Mouse (Mus musculus) embryo, embryonic 11 days (tissue): ENCODE measurements around the gene Lmntd1.

Source experiments
- DNase-seq: peaks from one replicate; pipeline ENCODE4 v3.0.0-alpha.2; 2015

Lmntd1 gene

GRCm38 (mm10) chr6:145604648-145605047 is 9.5 kb downstream of the Lmntd1 start:
- no peak for DNase-seq

- no peak for DNase-seq
These were observed 10.0 kb downstream of the Lmntd1 start for GRCm38 (mm10) chr6:145604126-145604525.

GRCm38 (mm10) chr6:145598794-145599555 is 15.1 kb downstream of the Lmntd1 start:
- DNase-seq: no peak

GRCm38 (mm10) chr6:145595905-145596304 is 18.2 kb downstream of the Lmntd1 start:
- DNase-seq: no peak

GRCm38 (mm10) chr6:145593991-145594390 is 20.1 kb downstream of the Lmntd1 start:
- no peak for DNase-seq

GRCm38 (mm10) chr6:145592531-145592998 is 21.6 kb downstream of the Lmntd1 start:
- no peak for DNase-seq

- no peak for DNase-seq
These were observed 22.1 kb downstream of the Lmntd1 start for GRCm38 (mm10) chr6:145592036-145592435.

GRCm38 (mm10) chr6:145591578-145591977 is 22.5 kb downstream of the Lmntd1 start:
- DNase-seq: no peak

- no peak for DNase-seq
These were observed 23.4 kb downstream of the Lmntd1 start for GRCm38 (mm10) chr6:145590501-145591293.

GRCm38 (mm10) chr6:145585052-145585973 is 28.8 kb downstream of the Lmntd1 start:
- no peak for DNase-seq

- DNase-seq: no peak
These were observed 32.6 kb downstream of the Lmntd1 start for GRCm38 (mm10) chr6:145581366-145582170.

GRCm38 (mm10) chr6:145579761-145580160 is 34.4 kb downstream of the Lmntd1 start:
- DNase-seq: no peak

GRCm38 (mm10) chr6:145578457-145579185 is 35.5 kb downstream of the Lmntd1 start:
- peak; percentile 51 for DNase-seq

- no peak for DNase-seq
These were observed 37.4 kb downstream of the Lmntd1 start for GRCm38 (mm10) chr6:145576762-145577161.

GRCm38 (mm10) chr6:145573250-145574013 is 40.7 kb downstream of the Lmntd1 start:
- DNase-seq: no peak

GRCm38 (mm10) chr6:145568701-145569100 is 45.4 kb downstream of the Lmntd1 start:
- DNase-seq: no peak

- no peak for DNase-seq
These were observed 46.3 kb downstream of the Lmntd1 start for GRCm38 (mm10) chr6:145567832-145568231.

- DNase-seq: no peak
These were observed 46.8 kb downstream of the Lmntd1 start for GRCm38 (mm10) chr6:145567296-145567695.

GRCm38 (mm10) chr6:145565663-145566062 is 48.5 kb downstream of the Lmntd1 start:
- no peak for DNase-seq

GRCm38 (mm10) chr6:145564671-145565070 is 49.4 kb downstream of the Lmntd1 start:
- DNase-seq: peak; percentile 36
